Mouse (Mus musculus) c-Kit-positive CD71-negative TER-119-negative erythroid progenitor cells, embryonic 14.5 days (primary cell): ENCODE data around the gene Gramd4.
"Not testable (repeated sequence)": the region's sequence is repeated elsewhere in the genome, so short reads cannot be mapped to it uniquely, and the experiment has no call there.

Source experiments
- DNase-seq: peaks from one replicate; pipeline ENCODE4 v3.0.0-alpha.2; 2013; ENCODE audit warnings: low read depth

Gramd4 gene

GRCm38 (mm10) chr15:86091201-86091997 is 33.9 kb downstream of the Gramd4 start:
- no peak for DNase-seq

GRCm38 (mm10) chr15:86091998-86092670 is 34.6 kb downstream of the Gramd4 start:
- no peak for DNase-seq

GRCm38 (mm10) chr15:86093236-86093635 is 35.7 kb downstream of the Gramd4 start:
- DNase-seq = no peak

- no peak for DNase-seq
Observed at GRCm38 (mm10) chr15:86094324-86095121, 37.0 kb downstream of the Gramd4 start.

- no peak for DNase-seq
Observed at GRCm38 (mm10) chr15:86095722-86096603, 38.5 kb downstream of the Gramd4 start.

- not testable (repeated sequence) for DNase-seq
Observed at GRCm38 (mm10) chr15:86096604-86097020, 39.1 kb downstream of the Gramd4 start.

- no peak for DNase-seq
Observed at GRCm38 (mm10) chr15:86097871-86098270, 40.4 kb downstream of the Gramd4 start.

- DNase-seq = no peak
Observed at GRCm38 (mm10) chr15:86101585-86101984, 44.1 kb downstream of the Gramd4 start.

- DNase-seq = no peak
Observed at GRCm38 (mm10) chr15:86102308-86102707, 44.8 kb downstream of the Gramd4 start.

GRCm38 (mm10) chr15:86104401-86105344 is 47.2 kb downstream of the Gramd4 start:
- DNase-seq = no peak

- peak; percentile 44 for DNase-seq
Observed at GRCm38 (mm10) chr15:86105345-86105697, 47.8 kb downstream of the Gramd4 start.

- DNase-seq = no peak
Observed at GRCm38 (mm10) chr15:86105751-86106150, 48.3 kb downstream of the Gramd4 start.

- no peak for DNase-seq
Observed at GRCm38 (mm10) chr15:86107831-86108471, 50.5 kb downstream of the Gramd4 start.

- DNase-seq = no peak
Observed at GRCm38 (mm10) chr15:86109245-86109644, 51.8 kb downstream of the Gramd4 start.

- no peak for DNase-seq
Observed at GRCm38 (mm10) chr15:86109650-86110211, 52.2 kb downstream of the Gramd4 start.

- DNase-seq = no peak
Observed at GRCm38 (mm10) chr15:86110361-86111103, 53.0 kb downstream of the Gramd4 start.

- DNase-seq = no peak
Observed at GRCm38 (mm10) chr15:86112707-86113341, 55.3 kb downstream of the Gramd4 start.

GRCm38 (mm10) chr15:86113342-86113710 is 55.8 kb downstream of the Gramd4 start:
- DNase-seq = no peak
